Mouse (Mus musculus): ENCODE measurements at regions not wholly inside any gene's neighbourhood (a gene's known extent, or its start where the extent isn't known, plus 50 kb on each side); places are given as distances from the start of the nearest gene placed in this dataset.

GRCm38 (mm10) chr14:120626223-120626935, 148.1 kb downstream of the Rap2a start:
- TF ChIP-seq CTCF (IDR thresholded peaks at IDR 0.05; ENCODE audit: low read depth) (no peak), EP300 (IDR thresholded peaks at IDR 0.05; ENCODE audit: low read depth) (no peak)

All from liver, embryonic 14.5 days (tissue).